Mouse (Mus musculus) c-Kit-positive CD71-positive TER-119-negative erythroid progenitor cells, embryonic 14.5 days (primary cell): ENCODE measurements around the gene Mapkap1.

Experiments used
- DNase-seq: peaks from one replicate; pipeline ENCODE4 v3.0.0-alpha.2; 2013; ENCODE audit warnings: low read depth

Mapkap1 gene

DNA sequence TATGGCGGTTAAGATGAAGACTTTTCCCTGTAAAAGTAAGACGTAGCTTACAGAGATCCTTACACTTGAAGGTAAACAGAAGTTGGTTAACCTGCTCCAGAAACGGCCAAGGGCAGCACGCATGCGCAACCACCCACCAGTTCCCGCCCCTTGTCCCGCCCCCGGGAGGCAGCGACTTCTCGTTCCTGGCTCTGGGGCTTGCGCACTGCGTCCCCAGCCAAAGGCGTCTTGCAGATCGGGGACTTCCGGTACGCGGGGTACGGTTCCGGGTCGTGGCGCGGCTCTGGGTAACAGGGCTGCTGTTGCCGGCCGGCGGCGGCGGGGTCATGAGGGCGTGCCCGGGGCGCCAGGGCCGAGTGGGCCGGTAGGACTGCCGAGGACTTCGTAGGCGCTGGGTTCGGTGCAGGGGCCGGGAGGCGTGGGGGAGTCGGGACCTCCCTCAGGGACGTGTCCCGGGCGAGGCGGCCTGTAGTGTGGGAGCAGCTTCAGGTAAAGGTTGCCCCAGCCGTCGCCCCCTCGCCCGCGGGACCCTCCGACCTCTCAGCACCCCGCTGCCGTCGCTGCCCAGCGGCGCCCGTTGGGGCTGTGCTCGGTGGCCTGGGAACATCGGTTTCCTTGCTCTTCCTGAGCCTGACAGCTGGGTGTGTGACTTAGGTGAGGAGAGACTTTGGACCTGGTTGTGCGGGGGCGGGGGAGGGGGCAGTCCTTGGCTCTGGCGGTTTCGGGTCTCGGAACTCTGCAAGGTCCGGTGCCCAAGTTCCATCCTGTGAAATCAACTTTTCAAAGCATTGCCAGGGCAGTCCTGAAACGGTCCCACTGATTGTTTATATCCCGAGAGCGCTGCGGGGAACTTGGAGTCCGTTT, at the start of gene Mapkap1:
Gene Mapkap1, plus strand, starts transcription at position 171 of the 864 bp plus-strand sequence.
- DNase-seq: peak; percentile 91

DNA sequence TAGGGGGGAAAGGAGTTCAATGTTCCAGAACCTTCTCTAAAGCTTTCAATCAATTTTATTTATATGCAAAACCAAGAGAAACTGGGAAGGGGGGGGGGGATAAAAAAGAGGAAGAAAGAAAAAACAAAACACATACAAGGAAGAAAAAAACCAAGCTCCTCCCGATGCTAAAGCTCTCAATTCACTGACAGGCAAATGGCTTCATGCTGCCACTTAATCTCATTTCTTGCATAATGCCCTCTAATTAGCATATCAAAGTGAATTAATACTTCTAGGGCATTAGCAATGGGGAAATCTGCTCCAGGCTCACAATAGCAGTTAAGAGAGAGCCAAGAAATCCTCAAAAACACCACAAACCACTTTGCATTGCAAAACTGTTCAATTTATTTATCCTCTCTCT, 42.9 kb upstream of the Mapkap1 start:
- no peak for DNase-seq

DNA sequence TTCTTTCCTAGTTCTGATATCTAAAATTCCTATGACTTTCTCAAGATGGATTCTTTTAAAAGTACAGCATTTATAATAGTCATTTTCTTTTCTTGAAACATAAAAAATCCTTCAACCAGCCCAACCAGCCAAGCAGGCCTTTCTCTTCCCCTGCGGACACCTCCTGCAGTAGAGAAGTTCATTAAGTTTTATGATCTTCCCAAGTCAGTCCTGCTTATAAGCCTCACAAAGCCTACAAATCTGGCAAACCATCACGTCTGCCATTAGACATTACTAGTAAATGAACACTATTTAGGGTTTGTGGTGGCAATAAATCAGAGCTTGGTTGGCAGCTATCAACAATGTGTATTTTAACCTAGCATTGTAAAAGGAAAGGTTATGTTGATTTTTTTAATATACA, 39.5 kb upstream of the Mapkap1 start:
- DNase-seq: no peak

DNA sequence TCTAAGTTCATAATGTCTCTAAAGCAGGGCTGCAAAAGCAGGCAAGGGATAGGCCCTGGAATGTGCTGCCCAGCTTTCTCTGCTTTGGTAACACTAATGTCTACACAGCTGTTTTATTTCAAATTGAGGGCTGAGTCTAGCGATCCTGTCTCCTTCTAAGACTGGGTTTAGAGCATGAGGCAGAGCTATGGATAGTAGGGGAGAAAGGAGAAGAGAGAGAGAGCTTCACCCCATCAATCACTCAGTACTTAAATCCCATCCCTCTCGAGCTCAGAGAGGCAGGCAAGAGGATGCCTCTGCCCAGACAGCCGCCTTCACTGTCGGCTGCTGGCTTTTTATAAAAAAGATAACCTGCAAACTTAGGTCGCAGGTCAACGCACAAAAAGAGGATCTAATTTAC, 38.2 kb upstream of the Mapkap1 start:
- DNase-seq: no peak

DNA sequence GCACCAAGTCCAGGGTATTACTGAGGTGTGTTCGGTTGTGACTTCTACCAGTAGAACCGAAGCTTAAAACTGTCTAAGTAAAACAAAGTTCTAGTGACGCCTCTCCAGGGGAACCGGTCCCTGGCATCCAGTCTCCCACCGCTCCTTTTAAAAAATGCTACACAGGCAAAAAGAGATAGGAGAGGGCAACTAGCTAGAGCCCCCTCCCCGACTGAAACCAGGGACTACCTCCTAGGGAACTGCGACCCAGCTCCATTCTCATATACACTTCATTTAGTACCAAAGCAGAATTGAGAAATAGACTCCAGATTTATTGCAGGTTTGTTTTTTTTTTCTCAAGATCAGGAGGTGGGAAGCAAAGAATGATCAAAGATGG, 36.2 kb upstream of the Mapkap1 start:
- no peak for DNase-seq

DNA sequence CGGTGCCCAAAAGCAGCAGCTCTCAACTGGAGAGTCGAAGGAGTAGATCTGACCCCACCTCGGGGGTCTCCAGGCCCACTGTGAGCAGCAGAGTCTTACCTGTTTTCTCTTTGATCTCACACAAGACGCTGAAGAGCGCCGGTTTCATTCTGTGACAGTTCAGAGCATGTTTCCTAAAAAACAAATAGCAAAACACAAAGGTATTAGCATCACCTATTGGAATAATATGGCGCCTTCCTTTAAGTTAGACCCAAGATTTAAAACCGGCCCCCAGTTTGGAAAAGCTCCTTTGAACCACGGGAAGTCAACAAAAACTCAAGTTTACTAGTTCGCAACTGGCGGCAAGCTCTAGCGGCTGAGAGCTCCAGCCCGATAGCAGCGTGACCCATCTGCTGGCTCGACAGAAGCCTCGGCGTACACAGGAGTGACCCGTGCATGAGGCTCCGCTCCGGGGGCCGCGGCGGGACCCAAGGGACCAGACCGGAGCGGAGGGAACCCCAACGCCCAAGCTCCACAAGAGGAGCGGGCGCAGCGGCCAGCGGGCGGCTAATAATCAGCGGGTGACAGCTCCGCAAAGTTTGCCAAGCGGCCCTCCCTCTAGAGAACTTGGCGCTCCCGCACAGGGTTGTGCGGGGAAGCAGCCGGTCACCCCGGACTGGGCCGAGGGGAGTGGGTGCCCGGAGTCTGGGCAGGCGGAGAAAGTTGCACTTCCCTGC, 35.7 kb upstream of the Mapkap1 start:
- no peak for DNase-seq

DNA sequence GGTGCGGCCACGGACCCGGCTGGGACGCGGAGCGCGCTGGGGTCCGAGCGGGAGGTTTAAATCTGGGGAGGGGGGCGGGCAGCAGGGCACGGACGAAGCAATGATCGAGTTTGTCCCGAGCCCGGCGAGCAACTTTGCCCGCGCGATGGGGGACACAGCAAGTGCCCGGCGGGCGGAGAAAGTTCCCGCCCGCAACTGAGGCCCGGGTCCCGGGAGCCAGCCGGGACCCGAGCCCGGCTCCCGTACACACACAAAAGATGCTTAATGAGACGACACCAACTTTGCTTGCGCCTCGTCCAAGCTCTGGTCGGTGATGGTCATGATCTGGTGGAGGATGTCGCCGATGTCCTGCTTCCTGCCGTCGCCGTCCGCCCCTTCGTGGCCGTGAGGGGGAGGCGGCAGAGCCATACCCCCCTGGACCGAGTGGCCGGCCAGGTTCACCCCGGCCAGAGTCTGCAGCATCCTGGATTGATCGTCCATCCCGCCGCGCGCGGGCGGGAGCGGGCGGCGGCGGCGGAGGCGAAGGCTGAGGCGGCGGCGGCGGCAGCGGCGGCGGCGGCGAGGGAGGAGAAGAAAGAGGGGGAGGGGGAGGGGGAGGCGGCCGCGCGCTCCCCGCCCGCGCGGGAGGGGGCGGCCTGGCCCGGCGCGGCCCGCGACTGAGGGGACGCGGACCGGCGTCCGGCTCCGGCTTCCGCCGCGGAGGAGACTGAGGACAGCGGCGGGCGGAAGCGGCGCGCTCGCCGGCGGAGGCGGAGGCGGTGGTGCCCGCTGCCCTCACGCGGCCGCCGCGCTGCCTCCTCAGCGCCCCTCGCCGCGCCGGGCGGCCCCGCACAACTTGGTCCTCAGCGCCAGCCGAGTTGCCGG, 34.9 kb upstream of the Mapkap1 start:
- DNase-seq: peak; percentile 32

DNA sequence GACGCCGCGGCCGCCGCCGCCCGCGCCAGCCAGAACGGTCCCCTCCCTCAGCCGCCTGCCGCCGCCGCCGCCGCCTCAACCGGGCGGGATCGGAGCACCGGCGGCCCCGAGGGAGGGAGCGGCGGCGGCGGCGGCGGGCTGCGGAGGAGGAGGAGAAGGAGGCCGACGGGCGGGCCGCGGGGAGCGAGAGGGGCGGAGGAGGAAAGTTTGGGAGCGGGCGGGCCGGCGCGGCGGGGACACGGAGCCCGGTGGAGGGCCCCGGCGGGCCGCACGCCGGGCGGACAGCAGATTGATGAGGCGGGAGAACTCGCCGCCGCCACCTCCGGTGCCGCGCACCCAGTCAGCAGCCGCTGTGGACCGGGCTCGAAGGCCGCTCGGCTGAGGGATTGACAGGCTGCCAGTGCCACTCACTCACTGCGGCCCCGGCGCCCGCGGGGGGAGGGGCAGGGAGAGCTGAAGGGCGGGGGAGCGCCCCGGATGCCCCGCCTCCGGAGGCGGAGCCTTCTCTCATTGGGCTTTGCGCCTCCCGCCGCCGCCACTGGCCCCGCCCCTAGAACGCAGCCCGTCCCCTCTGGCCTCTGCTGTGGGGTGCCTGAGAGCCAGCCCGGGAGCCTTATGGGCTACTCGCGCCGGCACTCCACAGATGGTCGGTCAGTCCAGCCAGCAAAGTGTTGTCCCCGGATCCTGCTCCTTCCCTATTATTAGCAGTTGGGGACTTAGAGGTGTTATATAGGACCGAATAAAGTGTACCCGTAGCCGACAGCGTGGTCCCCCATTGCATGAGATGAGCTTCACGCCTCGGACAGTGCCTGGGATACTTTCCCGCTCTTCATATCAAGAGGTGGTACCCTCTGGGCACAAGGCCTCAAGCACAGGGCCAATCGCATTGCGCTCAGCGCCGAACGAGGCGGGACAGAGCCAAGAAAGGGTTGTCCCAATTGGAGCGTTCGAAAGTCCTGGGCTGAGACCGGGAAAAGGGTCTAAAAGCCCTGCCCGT, 34.0 kb upstream of the Mapkap1 start, which contains the start of gene Pbx3:
Gene Pbx3, minus strand, starts transcription at position 838 of the 997 bp plus-strand sequence.
- peak; percentile 92 for DNase-seq

DNA sequence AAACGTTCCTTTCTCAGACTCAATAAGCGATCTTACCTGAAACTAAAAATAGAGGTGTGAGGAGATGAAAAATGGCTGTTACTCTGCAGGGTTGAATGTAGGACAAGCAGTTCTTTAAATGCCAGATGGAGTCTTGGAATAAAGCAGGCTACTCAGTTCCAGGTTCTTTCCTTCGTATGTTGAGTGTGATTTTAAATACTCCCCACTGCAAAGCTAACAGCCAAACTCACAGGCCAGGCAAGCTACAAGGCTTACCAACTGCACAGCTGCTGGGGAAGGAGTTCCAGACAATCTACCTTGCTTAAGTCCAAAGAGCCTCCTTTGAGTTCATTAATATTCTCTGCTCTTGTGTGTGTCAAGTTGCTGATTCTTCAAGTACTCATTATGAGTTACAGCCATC, 32.7 kb upstream of the Mapkap1 start:
- no peak for DNase-seq

DNA sequence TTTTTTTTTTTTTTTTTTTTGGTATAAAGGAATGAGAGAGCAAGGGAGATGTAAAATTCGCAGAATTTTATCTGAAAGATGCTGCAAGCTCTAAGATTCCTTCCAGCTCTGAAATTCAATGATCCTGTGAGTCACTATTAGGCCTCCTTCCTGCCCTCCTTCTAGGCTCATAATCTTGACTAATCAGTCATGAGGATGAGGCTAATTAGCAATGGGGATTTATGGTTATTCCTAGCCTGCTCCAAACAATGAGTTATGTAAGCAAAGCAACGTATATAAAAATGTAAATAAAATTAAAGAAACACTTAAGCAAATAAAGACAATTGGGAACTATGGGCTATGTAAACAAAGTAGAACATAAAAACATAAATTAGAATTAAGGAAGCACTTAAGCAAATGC, 32.2 kb upstream of the Mapkap1 start:
- DNase-seq: no peak

DNA sequence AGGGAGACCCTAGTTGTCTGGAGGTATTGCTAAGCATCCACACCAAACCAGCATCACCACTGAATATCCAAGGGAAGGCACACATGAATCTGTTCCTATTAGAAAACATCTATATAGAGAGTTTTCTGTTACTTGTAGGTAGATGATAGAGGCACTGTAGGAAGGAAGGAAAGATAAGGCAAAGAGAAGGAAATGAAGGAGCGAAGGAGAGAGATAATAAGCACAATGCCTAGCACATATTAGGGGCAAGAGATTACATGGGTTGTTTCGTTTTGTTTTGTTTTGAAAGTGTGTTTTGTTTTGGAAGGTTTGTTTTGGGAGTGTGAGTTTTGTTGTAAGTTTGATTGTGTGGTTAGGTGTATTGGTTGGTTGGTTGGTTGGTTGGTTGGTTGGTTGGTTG, 27.6 kb upstream of the Mapkap1 start:
- no peak for DNase-seq

DNA sequence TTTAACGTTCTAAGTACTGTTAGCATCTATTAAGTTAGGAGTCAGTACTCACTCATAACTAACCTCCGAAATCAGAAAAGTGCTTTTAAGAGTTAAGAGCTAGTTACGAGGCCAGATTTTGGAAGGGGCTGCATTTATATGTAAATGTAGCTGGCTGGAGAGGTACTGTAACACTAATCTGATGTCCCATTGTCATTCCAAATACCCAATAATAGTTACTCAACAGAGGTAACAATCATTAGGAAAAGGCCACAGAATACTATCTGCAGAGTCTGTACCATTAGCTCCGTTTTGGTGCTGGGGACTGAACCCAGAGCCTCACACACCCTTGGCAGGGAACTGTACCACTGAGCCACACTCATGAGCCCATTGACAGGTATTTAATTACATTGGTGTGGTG, 7.0 kb upstream of the Mapkap1 start:
- DNase-seq: no peak

DNA sequence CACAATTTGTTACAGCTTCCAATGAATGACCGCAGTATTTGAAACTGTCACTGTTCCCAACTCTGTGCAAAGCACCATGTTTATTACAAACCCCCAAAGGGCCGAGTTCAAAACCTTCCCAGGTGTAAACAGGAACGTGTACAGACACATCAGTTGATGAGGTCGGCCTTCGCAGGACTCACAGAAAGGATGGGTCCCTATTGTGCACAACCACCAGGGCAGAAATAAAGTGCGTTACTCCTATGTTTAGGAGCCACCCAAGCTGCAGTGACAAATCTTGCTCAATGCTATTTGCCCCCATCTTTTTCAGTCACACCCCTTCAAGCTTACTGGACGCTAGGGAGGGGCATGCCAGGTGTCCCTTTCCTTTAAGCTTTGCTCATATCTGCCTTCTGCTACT, 1.0 kb downstream of the Mapkap1 start:
- peak; percentile 10 for DNase-seq

DNA sequence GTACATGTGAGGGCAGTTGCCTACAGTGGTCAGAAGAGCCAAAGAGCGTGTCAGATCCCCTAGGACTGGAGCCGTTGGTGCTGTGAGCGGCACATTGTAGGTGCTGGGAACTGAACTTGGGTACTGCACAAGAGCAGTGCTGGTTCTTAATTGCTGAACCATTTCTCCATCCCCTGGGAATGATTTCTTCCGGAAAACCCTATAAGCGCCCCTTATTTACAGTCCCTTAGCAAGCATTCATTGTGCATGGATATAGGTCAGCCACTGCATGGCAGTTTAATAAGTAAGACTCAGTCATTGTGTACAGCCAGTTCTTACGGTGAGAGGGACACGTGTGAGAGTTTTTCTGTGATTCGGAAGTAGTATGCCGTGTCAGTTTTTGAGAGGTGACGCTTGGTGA, 1.8 kb downstream of the Mapkap1 start:
- DNase-seq: no peak

DNA sequence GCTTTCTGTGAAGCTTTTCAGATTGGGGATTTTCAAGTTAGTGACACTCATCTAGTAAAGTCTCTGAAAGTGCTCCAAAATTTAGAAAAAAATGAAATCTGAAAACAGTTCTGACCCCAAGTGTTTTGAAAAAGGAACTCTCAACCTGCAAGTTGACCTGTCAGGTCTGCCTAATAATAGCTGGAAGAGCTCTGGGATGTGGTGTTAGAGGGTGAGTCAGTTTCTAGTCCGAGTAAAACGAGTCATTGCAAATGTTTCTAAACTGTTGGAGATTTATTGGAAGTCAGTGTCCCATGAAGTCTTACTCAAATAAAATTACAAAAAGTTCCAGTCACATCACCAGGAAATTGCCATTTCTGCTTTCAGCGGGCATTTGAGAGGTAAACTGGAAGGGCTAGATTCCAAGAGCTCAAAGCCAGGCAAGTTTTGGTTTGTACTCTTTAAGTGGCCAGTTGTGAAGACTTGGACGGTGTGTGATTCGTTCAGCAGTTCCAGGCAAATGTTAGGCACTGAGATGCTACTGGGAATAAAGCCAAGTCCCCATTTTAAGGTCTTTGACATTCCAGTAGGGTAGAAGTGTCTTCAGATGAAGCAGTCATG, 3.3 kb downstream of the Mapkap1 start:
- no peak for DNase-seq

DNA sequence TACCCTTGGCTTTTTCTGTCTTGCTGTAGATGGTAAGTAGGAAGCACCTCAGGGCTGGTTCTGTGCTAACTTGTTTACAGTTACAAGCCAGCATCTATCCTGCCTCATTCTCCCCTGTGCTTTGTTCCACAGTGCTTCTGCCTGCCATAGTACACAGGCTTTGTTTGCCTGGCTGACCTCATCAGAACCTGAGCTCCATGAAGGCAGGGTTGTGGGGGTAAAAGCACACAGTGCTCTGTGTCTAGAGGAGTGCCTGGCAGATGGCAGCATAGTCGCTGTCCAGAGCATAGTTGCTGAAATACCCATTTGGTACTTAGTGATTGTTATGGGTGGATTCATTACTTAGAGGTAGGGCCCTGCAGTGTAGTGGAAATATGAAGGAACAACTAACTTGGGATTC, 13.7 kb downstream of the Mapkap1 start:
- DNase-seq: no peak

DNA sequence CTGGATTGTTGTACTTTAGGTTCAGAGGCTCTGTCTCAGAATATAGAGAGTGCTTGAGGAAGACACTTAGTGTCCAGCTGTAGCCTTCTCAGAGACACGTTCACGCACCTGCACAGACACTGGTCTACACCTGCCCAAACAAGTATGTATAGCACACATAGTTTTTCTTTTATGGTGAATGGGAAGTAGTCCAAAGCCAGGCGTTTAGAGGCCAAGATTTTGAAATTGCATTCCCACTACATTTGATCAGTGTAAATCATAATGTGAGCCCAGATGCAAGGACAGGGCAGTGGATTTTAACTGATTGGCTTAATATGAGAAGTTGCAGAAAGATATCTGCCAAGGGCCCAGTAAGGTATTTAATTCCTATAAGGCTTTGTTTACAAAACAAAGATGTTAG, 17.6 kb downstream of the Mapkap1 start:
- no peak for DNase-seq

DNA sequence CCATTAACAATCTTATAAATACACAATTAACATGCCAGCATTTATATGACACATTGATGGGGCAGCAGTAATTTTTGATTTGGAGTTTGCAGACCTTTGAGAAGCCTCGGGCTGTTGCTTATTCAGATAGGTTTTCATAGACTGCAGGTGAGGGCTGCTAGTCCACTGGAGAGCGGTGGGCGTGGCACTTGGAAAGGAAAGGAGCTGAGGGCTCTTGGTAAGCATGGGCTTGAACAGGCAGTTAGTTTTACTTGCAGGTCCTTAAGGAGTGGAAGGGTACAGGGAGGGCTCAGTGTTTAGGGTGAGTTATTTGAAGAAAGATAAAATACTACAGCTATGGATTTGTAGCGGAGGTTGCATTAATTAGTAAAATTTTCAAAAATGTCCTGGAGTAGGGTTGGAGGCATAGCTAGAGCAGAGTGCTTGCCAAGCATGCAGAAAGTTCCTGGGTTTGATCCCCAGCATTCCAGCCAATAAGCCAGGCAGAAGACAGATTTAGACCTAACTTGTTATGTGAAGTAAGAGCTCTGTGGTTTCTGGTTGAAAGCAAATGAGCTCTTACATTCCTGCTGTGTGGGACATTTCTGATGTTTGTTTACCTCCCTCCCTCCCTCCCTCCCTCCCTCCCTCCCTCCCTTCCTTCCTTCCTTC, 19.1 kb downstream of the Mapkap1 start:
- no peak for DNase-seq

DNA sequence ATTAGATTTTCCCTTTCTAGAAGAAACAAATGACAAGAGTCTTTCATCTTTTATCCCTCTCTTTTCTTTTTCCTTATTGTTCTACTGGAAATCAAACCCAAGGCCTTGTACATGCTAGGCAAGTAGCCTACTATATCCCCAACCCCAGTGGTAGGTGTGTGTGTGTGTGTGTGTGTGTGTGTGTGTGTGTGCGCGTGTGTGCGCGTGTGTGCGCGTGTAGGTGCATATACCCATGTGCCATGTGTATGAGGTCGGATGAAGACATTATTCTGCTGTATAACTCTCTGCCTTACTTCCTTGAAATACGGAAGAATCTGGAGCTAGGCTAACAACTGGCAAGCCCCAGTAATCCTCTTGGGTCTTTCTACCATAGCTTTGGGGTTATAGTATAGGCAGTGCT, 24.1 kb downstream of the Mapkap1 start:
- DNase-seq: no peak

DNA sequence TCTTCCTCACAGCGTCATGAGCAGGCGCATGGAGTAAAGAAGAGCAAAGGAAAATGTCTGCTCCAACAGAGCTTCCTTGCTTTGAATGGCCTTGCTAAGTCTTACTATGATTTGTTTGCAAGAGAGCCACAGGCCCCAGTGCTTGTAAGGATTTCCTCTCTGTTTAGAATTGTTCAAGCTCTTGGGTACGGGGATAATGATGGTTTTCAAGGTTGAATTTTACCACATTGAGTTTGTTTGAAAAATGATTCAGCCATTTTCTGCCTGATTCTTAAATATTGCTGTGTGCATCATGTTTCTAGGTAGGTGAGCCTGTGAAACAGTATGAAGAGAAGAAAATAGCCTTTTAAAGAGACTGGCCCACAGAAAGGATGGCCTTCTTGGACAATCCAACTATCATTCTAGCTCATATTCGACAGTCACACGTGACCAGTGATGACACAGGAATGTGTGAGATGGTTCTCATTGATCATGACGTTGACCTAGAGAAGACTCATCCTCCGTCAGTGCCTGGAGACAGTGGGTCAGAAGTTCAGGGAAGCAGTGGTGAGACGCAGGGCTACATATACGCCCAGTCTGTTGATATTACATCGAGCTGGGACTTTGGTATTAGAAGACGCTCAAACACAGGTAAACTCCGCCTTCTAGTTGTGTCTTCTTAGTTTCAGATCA, 25.3 kb downstream of the Mapkap1 start:
- no peak for DNase-seq
